Mouse (Mus musculus): ENCODE results near the gene Spocd1.

Spocd1 gene

DNA sequence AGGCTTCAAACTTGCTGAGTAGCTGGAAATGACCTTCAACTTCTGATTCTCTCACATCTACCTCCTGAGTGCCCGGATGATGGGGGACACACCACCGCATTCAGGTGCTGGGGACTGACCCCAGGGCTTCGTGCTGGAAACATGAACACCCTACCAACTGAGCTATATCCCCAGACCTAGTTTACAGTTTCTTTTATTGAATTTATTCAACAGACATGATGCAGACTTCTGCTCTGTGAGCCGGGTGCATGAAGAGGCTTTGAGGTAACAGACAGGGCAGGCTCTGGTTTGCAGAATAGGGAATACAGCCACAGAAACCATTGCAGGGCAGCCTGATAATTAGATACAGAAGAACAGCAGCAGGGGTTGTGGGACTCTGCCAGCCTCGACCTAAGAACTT is 10.6 kb upstream of the Spocd1 start:
- no peak for DNase-seq (ENCODE audit: low read depth, low spot score)

DNA sequence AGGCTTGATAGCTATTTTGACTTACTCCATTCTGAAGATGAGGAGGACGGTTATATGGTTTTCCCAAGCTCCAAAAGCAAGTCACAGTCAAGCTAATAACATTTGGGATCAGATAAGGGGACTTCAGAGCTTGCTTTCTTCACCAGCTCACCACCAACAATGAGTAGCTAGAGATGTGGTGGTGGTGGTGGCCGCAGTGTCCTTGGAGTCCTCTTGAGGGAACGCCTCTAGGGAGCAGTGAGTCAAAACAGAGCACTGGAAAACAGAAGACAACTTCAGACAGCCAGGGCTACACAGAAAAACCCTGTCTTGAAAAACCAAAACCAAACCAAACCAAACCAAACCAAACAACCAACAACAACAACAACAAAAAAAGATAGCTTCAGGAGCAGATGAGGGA is 10.1 kb upstream of the Spocd1 start:
- DNase-seq (ENCODE audit: low read depth, low spot score): no peak

DNA sequence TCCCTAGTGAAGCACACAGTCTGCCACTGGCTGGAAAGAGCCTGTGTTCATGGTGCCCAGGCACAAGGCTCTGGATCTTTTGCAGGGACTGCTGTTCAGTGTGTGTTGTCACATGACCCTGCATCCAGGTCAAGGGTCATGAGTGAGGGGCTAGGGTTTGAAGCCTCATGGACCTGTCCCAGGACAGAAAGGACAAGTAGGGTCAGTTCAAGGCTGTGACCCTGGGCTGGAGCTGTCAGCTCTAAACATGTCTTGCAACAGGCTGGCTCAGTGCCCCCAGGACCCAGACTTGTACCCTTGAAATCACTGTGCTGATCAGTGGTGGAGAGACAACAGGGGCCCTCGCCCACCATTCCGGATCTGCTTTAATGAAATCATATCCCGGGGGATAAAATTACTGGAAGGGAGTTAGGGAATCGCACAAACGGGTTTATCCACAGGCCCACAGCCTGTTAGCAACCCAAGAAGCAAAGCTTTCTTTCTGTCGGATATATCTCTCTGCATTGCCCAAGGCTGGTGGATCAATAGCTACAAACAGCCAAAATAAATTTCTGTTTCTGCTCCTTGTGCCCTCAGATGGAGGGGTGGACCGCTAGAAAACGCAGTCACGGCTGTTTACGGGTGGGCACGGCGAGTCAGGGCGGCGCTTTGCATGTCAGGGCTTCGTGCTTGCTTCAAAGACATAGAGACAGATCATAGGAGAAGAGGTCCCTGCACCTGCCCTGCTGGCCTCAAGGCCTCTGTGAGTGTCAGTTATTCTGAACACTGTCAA is 8.3 kb upstream of the Spocd1 start:
- no peak for DNase-seq (ENCODE audit: low read depth, low spot score)

DNA sequence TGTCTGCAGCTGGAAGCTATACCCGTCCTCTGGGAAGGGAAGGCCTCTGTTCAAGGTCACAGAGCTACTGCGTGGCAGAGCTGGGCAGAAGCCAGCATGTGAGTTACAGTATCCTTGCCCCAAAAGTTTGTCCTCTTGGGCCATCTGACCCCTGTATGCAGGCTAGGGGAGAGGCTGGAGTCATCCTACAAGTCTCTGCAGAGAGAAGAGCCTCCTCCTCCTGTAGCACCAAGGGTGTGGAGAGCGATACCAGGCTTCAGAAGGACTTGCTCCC is 7.8 kb upstream of the Spocd1 start:
- no peak for DNase-seq (ENCODE audit: low read depth, low spot score)

DNA sequence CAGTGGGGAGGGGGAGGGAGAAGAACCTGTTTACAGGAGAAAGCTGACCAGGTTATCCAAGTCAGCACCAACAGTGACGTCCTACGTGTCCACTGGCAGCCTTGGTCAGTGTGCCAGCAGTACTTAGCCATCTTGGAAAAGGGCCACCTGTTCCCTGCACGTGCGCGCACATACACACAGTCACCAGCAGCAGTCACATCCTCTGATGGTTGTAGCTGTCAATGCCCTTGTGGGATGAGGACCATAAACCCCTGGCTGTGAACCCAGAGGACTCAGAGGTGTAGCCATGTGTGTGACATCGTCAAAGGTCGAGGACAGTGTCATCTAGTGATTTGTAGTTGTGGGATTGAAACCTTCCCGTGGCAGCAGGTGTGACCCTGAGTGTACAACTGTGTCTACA is 4.9 kb upstream of the Spocd1 start:
- no peak for DNase-seq (ENCODE audit: low read depth, low spot score)

DNA sequence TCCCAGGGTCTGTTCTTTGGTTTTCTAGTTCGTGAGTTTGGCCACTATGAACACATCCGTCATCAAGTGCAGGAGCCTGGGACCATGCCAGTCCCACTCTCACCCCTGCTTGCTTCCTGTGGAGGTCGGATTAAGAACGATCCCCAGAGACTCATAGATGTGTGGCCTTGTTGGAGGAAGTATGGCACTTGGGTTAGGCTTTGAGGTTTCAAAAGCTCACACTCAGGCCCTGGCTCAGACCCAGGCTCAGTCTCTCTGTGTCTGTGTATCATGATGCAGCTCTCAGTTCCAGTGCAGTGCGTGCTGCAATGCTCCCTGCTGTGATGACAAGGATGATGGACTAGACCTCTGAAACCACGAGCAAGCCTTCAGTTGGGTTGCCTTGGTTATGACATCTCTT is 4.4 kb upstream of the Spocd1 start:
- DNase-seq (ENCODE audit: low read depth, low spot score): no peak

DNA sequence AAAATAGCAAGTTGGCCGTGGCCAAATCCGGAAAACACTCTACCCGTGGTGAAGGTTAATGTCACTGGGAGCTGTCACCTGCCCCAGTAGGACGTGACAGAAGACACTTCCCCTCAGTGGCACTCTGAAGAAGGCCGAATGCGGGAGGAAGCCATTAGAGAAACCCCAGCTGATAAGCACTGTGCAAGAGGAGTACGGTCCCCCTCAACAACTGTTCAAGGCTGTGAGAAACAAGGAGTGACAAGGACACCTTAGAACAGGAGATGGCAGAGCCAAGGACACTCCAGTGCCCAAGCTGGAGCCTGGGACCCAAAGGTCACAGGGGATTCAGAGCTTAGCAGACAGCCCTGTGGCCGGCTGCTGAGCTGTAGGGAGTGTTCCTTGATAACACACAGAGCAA is 2.5 kb upstream of the Spocd1 start:
- DNase-seq (ENCODE audit: low read depth, low spot score): no peak

DNA sequence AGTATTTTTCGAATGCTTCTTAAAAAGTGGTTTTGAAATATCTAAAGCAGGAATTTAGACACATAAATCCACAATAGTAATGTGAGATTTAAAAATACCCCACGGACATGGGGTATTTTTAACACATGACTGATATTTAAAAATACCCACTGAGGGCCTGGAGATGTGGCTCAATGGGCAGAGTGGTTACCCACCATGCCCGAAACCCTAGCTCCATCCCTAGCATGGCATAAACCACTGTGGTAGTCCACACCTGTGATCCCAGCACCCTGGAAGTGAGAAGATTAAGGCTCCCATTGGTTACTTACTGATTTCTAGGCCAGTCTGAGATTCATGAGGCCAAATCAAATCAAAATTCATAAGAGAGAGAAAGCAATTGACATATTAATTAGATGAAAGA is 2.0 kb upstream of the Spocd1 start:
- no peak for DNase-seq (ENCODE audit: low read depth, low spot score)

DNA sequence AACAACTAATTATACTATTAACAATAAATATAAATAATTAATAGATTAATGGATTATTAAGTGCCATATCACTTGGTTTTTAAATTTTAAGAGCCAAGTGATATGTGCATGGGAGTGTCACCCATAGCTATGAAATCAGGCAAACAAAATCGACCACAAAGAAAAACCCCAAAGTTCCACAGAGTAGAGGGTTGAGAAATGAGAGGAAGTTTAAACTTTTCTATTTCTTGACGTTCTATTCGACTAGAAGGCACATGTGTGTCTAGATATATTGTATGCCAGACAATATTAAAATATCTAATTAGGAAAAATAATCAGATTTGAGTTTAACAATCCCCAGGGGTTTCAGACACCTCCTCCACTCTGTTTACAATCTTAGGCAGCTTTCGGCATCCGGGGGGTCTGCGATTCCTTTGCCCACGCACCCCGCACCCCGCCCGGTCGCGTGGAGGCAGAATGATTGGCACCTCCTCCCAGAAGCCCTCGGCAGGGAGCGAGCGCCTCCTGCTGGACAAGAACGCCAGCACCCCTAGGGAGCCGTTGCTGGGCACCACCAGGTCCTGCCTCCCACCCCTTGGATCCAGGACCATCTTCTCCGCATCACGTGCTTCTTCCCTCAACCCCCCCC is 811 bp upstream of the Spocd1 start:
- DNase-seq (ENCODE audit: low read depth, low spot score): peak; percentile 46

DNA sequence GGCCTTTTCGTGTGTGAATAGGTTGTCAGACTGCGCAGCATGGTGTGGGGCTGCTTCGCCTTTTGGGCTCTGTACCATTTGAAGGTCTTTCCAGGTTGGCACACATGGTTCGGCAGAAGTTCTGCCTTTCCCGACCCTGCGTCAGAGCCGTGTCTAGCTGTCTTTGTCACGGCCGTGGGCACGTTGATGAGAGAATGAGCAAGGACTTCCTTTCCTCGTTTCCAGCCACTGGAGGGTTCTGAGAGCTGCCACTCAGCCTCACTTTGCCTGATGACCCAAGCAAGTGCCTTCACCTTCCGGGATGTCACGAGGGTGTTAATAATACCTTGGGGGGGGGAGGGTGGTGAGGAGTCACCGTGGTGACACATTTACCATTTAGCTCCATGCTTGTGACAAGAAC is 4.6 kb downstream of the Spocd1 start:
- DNase-seq (ENCODE audit: low read depth, low spot score): no peak

DNA sequence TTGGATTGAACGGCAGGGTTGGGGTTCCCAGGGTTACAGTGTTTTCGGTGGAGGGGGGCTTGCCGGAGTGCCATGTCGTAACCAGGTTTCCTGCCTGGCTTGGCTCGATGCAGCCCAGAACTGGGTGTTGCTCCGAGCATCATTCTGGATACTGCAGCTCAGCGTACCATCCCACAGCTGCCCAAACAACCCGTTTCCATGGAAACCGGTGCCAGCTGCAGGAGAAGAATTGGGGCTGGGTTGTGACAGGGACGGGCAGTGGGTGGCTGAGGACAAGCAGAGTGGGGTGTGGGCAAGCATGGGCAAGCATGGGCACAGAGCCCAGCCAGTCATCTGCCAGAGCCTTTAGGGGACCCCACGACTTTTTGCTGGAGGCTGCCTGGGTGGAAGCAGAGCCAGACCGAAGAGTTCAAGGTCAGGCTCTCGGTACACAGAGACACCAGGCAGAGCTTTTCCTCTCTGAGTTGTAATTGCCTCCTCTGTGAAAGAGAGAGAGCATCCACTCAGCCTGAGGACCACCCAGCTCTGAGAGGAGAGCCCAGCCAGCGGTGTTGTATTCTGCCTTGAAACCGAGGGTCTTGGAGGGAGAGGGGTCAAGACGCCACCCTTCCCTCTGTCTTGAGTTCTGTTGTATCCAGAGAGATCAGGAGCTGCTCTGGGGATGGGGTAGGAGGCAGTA is 5.3 kb downstream of the Spocd1 start:
- DNase-seq (ENCODE audit: low read depth, low spot score): peak; percentile 27

DNA sequence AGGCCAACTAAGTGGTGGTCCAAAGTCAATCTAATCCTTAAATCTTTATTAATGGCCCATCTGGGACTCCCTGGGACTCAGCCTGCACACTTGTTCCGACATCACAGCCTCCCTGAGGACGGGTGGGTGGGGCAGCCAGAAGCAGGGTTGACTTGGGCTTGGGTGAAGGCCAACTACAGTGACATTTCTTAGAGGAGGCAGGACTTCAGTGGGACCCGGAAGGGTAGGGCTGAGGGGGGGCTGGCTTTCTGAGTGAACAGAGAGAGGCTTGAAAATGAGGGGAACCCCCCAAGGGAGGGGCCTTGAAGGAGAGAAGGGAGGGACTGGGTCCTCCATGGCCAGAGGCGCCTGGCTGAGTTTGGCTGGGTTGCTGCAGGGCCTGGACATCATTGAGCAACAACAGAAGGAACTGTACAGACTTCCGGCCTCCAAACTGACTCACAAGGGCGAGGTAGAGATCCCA is 22.3 kb downstream of the Spocd1 start:
- DNase-seq (ENCODE audit: low read depth, low spot score): no peak

DNA sequence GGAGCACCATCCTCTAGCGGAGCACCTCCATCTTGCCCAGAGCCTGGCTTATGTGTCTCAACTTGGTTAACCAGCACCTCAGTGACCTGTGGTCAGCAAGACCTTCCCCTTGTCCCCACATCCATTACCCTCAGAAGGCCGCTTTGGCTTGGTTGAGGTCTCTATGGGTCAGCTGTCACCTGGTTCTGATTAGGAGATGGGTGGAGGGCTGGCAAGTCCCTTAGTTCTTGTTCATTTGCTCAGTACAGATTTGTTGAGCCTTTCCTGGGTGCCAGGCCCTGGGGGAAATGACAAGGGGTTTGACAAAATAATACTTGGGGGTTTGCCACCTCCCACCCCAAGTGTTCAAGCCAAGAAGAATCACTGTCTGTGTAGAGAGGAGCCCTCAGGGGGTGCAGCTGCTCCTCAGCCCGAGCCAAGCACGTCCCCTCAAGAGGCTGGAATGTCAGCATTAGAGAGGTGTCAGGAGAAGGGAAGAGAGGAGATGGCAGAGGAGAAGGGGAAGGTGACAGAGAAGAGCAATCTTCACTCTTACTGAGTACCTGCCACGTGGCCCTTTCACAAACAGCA is 23.3 kb downstream of the Spocd1 start:
- no peak for DNase-seq (ENCODE audit: low read depth, low spot score)

DNA sequence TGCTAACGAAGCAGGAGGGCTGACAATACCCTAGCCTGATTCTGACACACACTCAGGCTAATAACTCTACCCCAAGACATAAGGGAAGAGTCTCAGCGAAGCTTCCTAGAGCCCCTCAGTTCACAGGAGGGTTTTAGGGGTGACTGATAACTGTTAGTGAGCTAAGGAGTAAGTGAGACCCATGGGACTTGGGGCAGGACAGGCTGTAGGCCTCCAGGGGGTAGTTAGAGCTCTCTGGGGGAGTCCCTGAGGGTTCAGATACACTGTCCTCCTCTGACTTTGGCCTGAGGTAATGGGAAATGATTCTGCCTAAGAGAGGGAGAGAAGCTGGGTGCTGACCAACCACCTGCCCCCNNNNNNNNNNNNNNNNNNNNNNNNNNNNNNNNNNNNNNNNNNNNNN is 25.5 kb downstream of the Spocd1 start:
- no peak for DNase-seq (ENCODE audit: low read depth, low spot score)

DNA sequence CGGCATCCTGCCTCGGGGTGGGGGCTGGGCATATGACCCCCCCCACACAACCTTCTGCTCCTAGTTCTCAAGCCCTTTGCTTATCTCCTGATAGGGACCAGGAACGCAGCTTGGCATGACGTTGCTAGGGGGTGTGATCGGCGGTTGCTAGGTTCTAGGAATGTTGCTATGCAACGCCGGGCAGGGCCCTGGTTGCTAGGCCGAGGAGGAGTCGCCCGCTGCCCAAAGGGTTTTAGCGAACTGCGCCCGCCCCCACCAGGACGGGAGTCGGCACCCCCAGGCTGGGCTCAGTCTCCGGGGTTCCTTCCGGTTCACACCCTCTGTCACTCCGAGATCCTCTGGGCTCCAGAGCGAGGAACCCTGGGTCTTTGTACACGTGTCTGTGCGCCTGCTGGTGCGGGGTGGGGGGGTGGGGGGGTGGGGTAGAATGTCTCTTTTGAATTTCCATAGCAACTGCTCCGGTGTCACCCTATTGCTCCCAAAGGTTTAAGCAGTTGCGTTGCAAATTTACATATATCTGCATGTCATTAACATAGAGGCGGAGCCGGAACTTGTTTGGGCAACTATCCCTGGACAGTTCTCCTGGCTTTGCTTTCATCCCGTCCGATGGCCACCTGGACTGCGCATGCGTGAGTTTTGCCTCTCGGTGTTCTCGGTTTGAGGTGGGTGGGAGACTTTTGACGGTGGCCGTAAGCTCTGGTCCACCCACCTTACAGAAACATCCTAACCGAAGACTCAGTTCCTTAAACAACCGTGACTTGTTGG is 31.3 kb downstream of the Spocd1 start:
- no peak for DNase-seq (ENCODE audit: low read depth, low spot score)

DNA sequence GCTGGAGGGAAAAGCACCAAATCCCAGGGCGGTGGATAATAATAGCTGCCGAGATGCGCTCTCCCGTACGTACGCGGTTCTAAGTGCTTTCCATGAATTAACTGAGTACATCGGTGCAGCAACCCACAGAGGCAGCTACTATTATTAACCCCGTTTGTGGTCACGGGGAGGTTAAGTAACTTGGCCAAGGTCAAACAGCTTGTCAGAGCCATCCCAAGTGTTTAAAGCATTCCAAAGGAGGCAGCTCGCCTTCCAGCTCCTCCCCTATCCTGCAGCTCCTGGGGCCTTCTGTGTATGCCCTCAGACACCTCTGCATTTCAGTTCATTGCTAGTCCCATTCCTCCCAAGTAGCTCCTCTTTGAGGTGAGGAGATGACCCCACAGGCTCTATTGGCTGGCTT is 36.2 kb downstream of the Spocd1 start:
- no peak for DNase-seq (ENCODE audit: low read depth, low spot score)

DNA sequence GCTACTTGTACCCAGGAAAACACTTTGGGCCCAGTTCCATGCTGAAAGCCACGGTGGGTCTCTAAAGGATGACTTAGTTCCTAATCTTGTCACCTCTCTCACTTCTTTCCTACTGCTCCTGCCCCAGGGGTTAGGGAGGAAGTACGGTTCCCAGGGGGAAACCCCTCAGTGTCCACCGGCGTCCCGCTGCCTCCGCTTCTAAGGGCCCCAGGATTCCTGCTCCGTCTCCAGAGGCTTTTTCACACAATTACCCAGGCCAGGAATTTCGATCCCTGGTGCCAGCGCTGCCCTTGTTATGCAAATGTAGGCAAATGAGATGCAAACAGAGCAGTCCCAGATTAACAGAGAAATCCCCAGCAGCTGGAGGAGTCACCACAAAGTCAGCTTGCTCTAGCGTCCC is 37.2 kb downstream of the Spocd1 start:
- DNase-seq (ENCODE audit: low read depth, low spot score): no peak

DNA sequence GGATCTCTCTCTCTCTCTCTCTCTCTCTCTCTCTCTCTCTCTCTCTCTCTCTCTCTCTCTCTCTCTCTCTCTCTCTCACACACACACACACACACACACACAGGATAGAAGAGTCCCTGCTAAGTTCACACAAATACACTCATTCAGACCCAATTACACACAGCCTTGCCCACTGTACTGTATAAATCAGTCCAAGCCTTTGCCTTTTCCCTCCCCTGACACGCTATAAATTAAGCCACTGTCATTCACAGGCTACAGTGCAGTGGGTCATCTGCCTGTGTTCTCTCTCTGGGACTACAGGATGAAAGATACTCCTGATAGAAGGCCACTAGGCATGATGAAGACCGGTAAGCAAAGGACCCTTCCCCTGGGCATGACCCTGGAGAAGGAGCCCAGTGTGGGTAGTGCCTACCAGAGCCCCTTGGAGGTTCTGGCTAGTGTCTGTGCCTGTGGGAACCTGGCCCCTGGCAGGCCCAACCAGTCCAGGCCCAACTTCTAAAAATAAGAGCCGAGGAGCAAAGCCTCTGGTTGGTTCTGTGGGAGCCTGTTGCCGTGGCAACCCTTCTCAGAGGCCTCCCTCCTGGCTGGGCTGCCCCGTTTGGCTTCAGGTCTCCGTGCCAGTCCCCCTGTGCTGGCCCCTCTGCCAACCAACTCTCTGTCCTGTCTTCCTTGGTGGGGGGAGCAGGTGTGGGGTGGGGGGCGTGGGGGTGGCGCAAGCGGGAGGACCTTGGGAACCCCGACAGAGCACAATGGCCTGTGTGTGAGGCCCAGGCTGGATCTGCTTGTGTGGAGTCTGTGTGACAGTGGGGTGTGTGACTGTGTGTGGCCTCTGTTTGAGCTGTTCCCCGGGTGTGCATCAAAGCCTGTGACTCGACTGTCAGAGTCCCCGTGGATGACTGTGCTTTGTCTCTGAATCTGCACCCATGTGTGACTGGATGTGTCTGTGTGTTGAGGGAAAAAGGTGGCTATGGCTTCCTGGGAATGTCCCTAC is 38.3 kb downstream of the Spocd1 start:
- DNase-seq (ENCODE audit: low read depth, low spot score): no peak

DNA sequence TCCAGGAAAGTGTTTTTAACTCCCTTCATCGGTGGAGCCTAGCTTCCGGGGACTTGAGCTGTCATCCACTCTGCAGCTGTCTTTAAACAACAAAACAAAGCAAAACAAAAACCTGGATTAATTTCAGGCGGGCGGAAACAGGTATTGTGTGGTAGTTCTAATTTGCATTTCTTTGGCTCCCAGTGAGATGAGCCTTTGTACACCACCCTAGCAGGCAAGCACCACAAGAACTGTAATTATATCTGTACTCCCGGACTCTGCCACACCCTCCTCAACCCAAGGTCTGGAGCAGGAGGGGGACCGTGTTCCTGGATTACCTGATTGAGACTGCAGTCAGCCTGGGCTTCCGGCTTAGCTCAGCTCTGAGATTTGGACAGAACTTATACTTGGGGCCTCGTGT is 41.1 kb downstream of the Spocd1 start:
- DNase-seq (ENCODE audit: low read depth, low spot score): no peak

DNA sequence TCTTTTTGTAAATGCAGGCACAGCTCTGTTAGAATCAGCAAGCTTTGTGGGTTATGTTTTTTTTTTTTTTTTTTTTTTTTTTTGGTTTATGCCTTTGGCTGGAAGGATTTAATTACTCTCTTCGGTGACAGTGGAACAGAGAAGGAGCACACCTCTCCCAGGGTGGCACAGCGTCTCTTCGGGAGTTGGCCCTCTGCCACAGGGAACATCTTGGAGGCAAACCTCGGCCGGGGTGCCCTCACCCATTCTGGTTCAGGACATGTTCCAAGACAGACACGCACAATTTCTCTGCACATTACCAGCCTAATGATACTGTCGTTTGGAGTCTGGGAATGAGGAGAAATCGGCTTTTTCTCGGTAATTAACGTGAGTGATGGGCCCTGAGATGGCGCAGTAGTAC is 41.8 kb downstream of the Spocd1 start:
- DNase-seq (ENCODE audit: low read depth, low spot score): no peak

DNA sequence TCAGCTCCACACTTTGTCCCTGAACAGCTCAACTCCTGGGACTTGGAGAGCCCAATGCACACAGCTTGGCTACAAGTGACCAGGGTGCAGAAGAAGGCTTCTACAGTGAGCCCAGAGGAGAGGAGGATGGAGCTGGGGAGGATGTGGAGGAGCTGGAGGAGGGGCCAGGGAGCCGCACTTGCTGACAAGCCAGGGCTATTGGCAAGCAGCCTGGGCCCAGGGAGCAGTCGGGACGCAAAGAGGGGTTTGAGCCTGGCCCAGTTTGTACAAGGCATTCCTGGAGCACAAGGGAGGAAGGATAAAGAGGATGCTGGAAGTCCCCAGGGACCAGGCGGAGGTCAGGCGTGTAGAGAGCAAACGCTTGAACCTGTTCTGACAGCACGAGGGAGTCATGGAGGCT is 42.9 kb downstream of the Spocd1 start:
- DNase-seq (ENCODE audit: low read depth, low spot score): no peak

All from retina, postnatal 7 days (tissue).